In the genomic region with DNA sequence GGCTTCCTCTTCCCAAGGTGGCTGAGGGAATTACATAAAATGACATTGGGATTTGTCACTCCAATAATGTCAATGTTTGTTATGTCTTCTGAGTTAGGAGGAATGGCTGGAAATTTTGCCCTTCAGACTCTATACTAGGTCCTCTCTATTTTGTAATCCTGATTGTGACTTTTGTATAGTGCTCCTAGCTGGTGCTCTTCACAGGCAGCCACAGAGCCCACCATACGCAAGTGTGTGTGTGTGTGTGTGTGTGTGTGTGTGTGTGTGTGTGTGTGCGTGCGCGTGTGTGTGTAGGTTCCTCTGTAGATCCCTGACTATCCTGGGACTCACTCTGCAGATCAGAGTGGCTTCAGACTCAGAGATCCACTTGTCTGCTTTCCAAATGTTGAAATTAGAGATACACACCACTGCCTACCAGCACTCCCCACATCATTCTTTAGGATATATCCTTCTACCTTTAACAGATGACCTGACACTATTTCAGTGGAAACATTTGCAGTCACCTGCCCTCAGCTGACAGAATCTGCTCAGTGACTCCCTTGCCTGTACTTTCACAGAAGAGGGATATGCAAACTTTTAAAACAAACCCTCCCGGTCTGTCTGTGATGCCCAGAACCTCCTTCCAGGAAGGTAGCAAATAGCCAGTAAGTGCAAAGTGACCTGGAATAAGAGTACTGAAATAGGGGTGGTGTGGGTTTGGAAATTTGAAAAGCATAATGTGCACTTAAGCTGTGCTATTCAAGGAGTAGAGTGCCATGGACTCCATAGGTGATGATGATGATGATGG, we compare ENCODE assay signal across 23 mouse cellular contexts. TPM values are rescaled to one million over a fixed set of nuclear protein-coding genes. Genes with fewer than 3 reads are reported as not detected.
"Had no signal": no experiment of that assay in that cellular context is flagged by ENCODE, and none has a peak within 500 bp of the region (broad histone marks: within the 10 kb centered on the region; RNA-seq: fewer than 3 reads in every experiment).

No protein-coding gene starts in this region.

RNA-seq across cellular contexts. Expression of gene 4930467E23Rik, which starts 52.1 kb away (rescaled TPM):
- total RNA-seq: heart, postnatal 4 days; hematopoietic stem cell, adult 5-6 weeks; hindbrain, postnatal 0 days; layer of hippocampus, postnatal 10 days had no signal
- polyA plus RNA-seq: heart, embryonic 10.5 days; heart, embryonic 11.5 days; heart, embryonic 12.5 days; heart, embryonic 13.5 days; heart, embryonic 14.5 days; heart, embryonic 15.5 days; heart, embryonic 16.5 days; heart, postnatal 0 days; hindbrain, embryonic 11.5 days; hindbrain, embryonic 13.5 days; hindbrain, embryonic 14.5 days; hindbrain, embryonic 15.5 days; hindbrain, embryonic 16.5 days; hindbrain, postnatal 0 days; inflammation-experienced regulatory T-cells, adult 6 months; intestine, postnatal 0 days; kidney, embryonic 14.5 days; kidney, embryonic 16.5 days; kidney, postnatal 0 days; large intestine, adult 2 months had no signal
